Mouse (Mus musculus) liver, embryonic 14 days (tissue): Measurements from ENCODE around the gene Clps. TPM values are rescaled to one million over a fixed set of nuclear protein-coding genes. Genes with fewer than 3 reads are reported as not detected.

Source experiments
- polyA plus RNA-seq: library from polyadenylated mRNA; depleted of rRNA; stranded (reverse); fragments of >200 nt; gene quantifications from 2 replicates; pipeline ENCODE4 v1.2.3, GENCODE M21; 2012; rRNA removed

Clps gene
- 0.75 and 1.3 TPM in 2 replicates for polyA plus RNA-seq

GRCm38 (mm10) chr17:28560598-28560997 is at the start of gene Clps:
Gene Clps (minus strand): TSS chr17:28560766.

GRCm38 (mm10) chr17:28575244-28576125 is 14.9 kb upstream of the Clps start, which contains the start of gene Lhfpl5:
Gene Lhfpl5 (plus strand): TSS chr17:28575641.

GRCm38 (mm10) chr17:28549111-28549510 is 11.5 kb downstream of the Clps start, which contains the start of gene Clpsl2:
Gene Clpsl2 (plus strand): TSS chr17:28549411.

DNA sequence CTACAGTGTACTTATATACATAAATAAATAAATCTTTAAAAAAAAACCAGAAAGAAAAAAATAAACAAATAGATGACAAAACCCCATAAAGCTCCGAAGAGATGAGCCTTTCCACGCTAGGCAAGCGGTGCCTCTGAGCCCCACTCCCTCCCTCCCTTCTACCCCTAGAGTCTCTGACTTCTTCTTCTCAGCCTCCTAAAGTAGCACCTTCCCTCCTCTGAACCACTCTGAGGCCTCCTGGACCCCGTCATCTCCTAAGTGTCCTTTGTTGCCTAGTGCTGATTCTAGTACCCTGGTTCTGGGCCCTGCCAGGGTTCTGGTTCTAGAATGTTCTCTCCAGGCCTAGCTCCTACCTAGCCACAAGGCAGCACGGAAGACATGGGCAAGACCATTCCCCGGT is 30.1 kb downstream of the Clps start, which contains the start of gene Armc12:
Armc12 (plus strand) TSS at position 301 of the 400 bp plus-strand sequence.

GRCm38 (mm10) chr17:28517441-28517955 is 43.1 kb downstream of the Clps start, which contains the start of gene Fkbp5:
Gene Fkbp5 (minus strand): TSS chr17:28517527.

Other genes starting within 250 kb of the Clps start
- gene Fance, start 247.2 kb downstream of the Clps start, polyA plus RNA-seq: 3.9 and 5.3 TPM in 2 replicates
- gene Rpl10a, start 232.3 kb downstream of the Clps start, polyA plus RNA-seq: 1,745 and 1,892 TPM in 2 replicates
- gene Tead3, start 209.9 kb downstream of the Clps start, polyA plus RNA-seq: 1.8 and 1.9 TPM in 2 replicates
- gene Tulp1, start 195.5 kb downstream of the Clps start, polyA plus RNA-seq: 0.26 and 0.28 TPM in 2 replicates
- 7.8 and 8.6 TPM in 2 replicates for gene Fkbp5, start 43.2 kb downstream of the Clps start, polyA plus RNA-seq
- not detected in 2 replicates for gene Armc12, start 30.0 kb downstream of the Clps start, polyA plus RNA-seq
- gene Clpsl2, start 11.4 kb downstream of the Clps start, polyA plus RNA-seq: not detected in 2 replicates
- gene Lhfpl5, start 14.9 kb upstream of the Clps start, polyA plus RNA-seq: not detected in 2 replicates
- gene Srpk1, start 61.9 kb upstream of the Clps start, polyA plus RNA-seq: 13.2 and 15.8 TPM in 2 replicates
- gene Slc26a8, start 129.5 kb upstream of the Clps start, polyA plus RNA-seq: 0.32 and 0.38 TPM in 2 replicates
- gene Mapk14, start 130.6 kb upstream of the Clps start, polyA plus RNA-seq: 34.5 and 39.9 TPM in 2 replicates
- 0.12 and 0.16 TPM in 2 replicates for gene AC170998.1, start 165.3 kb upstream of the Clps start, polyA plus RNA-seq
- gene Mapk13, start 208.5 kb upstream of the Clps start, polyA plus RNA-seq: 1.2 and 1.7 TPM in 2 replicates
- 77.1 and 106 TPM in 2 replicates for gene Brpf3, start 240.3 kb upstream of the Clps start, polyA plus RNA-seq